Mouse (Mus musculus) liver, adult 2 months (tissue): ENCODE results near the gene Cdc42se1. TPM values are rescaled to one million over a fixed set of nuclear protein-coding genes. Genes with fewer than 3 reads are reported as not detected.

Source experiments
- DNase-seq: peaks from one replicate; pipeline ENCODE4 v3.0.0-alpha.2; 2011; ENCODE audit warnings: low read depth, low spot score; ENCODE audit errors: extremely low read depth
- H3K27ac ChIP-seq: fragments of 200-500 bp; replicated peaks from 2 replicates; pipeline ENCODE4 v1.5.1; 2012; ENCODE audit warnings: low read depth, mild to moderate bottlenecking, control low read depth, inconsistent platforms, low read length; ENCODE audit not compliant: insufficient read depth
- H3K27me3 ChIP-seq: fragments of 200-500 bp; 2 replicates; pipeline ENCODE4 v1.6.1; 2012; ENCODE audit warnings: mild to moderate bottlenecking, moderate library complexity, low read length, inconsistent platforms; ENCODE audit not compliant: control insufficient read depth, insufficient read depth
- H3K36me3 ChIP-seq: fragments of 200-500 bp; 2 replicates; pipeline ENCODE4 v1.6.1; 2012; ENCODE audit warnings: low read length, inconsistent platforms; ENCODE audit not compliant: control insufficient read depth, insufficient read depth
- H3K4me1 ChIP-seq: fragments of 200-500 bp; 2 replicates; pipeline ENCODE4 v1.6.1; 2011; ENCODE audit warnings: low read length; ENCODE audit not compliant: control insufficient read depth, insufficient read depth
- H3K4me3 ChIP-seq: fragments of 200-500 bp; 2 replicates; pipeline ENCODE4 v1.5.1; 2011; ENCODE audit warnings: low read depth, mild to moderate bottlenecking, control low read depth, low read length, moderate library complexity; ENCODE audit not compliant: insufficient read depth
- H3K79me2 ChIP-seq: fragments of 200-500 bp; 2 replicates; pipeline ENCODE4 v1.6.1; 2012; ENCODE audit warnings: inconsistent platforms, mild to moderate bottlenecking, low read length, moderate library complexity; ENCODE audit not compliant: control insufficient read depth, insufficient read depth
- H3K9ac ChIP-seq: fragments of 200-500 bp; 2 replicates; pipeline ENCODE4 v1.6.1; 2012; ENCODE audit warnings: low read depth, mild to moderate bottlenecking, control low read depth, inconsistent platforms, low read length
- CTCF ChIP-seq: fragments of 200-500 bp; IDR thresholded peaks from 2 replicates; pipeline ENCODE4 v1.5.1; 2011; ENCODE audit warnings: low read depth, low read length, control low read depth
- POLR2A ChIP-seq: fragments of 200-500 bp; IDR thresholded peaks from 2 replicates; pipeline ENCODE4 v1.6.1; 2011; ENCODE audit warnings: low read length, control low read depth; ENCODE audit not compliant: insufficient read depth; ENCODE audit errors: extremely low read depth
- WGBS: fragments of 180-500 bp; shearing (Covaris S2); methylation state at CpG from one replicate; pipeline ENCODE4 v1.1.7; 2018; 5-methylcytosine and 5-hydroxymethylcytosine counted together
- polyA plus RNA-seq: library from polyadenylated mRNA; depleted of rRNA; stranded (reverse); fragments of >200 nt; gene quantifications from 2 replicates; pipeline ENCODE4 v1.2.3, GENCODE M21; 2012
- total RNA-seq: library from RNA; depleted of rRNA; stranded (reverse); fragments of >200 nt; gene quantifications from 2 replicates; pipeline ENCODE4 v1.2.3, GENCODE M21; 2014

Gene Cdc42se1
- total and polyA plus RNA-seq, 2 experiments = 8.9 to 13.1 TPM

- peaks cover 3% of the 10 kb centered on the region for H3K4me1 ChIP-seq
- H3K4me3 ChIP-seq = peak overlapping the region; percentile 74
- TF ChIP-seq POLR2A = no peak
- no peak for TF ChIP-seq CTCF
- peaks cover 9% of the 10 kb centered on the region; the same call in 1 of the 2 replicates for H3K79me2 ChIP-seq
- peak overlapping the region; percentile 90 for H3K9ac ChIP-seq
- H3K27me3 ChIP-seq = no peaks in the 10 kb centered on the region
- H3K27ac ChIP-seq = peak overlapping the region; percentile 36
- 3% methylated on average over 43 of the region's 43 CpGs for WGBS
- no peak for DNase-seq
- peaks cover 10% of the 10 kb centered on the region; the same call in 1 of the 2 replicates for H3K36me3 ChIP-seq
Measured at GRCm38 (mm10) chr3:95228894-95229780, 605 bp downstream of the Cdc42se1 start.

- no peak for DNase-seq
- peaks cover 3% of the 10 kb centered on the region for H3K4me1 ChIP-seq
Measured at GRCm38 (mm10) chr3:95229781-95230494, 1.4 kb downstream of the Cdc42se1 start.

DNA sequence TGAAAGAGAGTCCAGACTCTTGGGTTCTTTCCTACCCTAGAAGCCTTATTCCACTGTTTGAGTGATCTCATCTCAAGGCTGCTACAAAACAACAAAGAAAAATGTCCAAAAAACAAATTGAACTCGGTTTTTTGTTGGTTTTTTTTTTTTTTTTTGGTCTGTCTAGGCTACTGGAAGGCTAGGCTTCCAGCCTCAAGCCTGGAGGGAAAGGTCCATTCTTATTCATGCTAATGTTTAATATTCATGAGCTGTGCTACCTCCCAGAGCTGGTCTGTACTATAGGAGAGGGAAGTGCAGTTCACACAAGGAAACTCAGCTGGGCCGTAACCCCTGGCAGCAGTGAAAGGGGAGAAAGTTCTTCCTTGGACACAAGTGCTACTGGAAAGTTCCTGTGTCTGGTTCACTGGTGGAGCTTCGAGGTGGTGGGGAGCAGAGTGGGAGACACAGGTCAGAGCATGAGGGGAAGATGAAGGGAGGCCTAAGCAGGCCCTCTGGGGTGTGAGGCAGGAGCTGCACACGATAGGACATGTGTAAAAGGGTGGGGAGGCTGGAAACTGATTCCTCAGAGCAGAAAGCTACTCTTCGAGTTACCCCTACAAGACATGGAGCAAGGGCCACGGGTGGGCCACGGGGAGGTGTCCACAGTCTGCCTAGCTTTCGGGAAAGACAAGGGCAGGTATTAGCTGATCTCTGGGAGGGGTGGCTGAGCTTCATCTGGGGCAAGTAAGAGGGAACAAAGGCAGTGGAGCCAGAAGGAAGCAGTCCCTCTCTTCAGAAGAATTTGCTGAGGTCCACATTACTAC, 2.2 kb downstream of the Cdc42se1 start:
- Histone ChIP-seq H3K27me3 (no peaks in the 10 kb centered on the region), H3K79me2 (peaks cover 9% of the 10 kb centered on the region; the same call in 1 of the 2 replicates), H3K9ac (peak overlapping the region; percentile 45), H3K36me3 (peaks cover 12% of the 10 kb centered on the region; the same call in 1 of the 2 replicates), H3K4me1 (peaks cover 3% of the 10 kb centered on the region), H3K27ac (peak overlapping the region; percentile 78), H3K4me3 (no peak overlapping the region)
- WGBS = 69% methylated on average over 8 of the region's 8 CpGs
- no peak for DNase-seq
- TF ChIP-seq CTCF (no peak), POLR2A (no peak)

More at GRCm38 (mm10) chr3:95229781-95230494, 1.4 kb downstream of the Cdc42se1 start:
- TF ChIP-seq POLR2A (no peak), CTCF (no peak)
- Histone ChIP-seq H3K27me3 (no peaks in the 10 kb centered on the region), H3K9ac (peak overlapping the region; percentile 90), H3K79me2 (peaks cover 9% of the 10 kb centered on the region; the same call in 1 of the 2 replicates), H3K36me3 (peaks cover 12% of the 10 kb centered on the region; the same call in 1 of the 2 replicates), H3K4me3 (peak overlapping the region; percentile 74), H3K27ac (peak overlapping the region; percentile 78)
- WGBS = 41% methylated on average over 13 of the region's 13 CpGs

DNA sequence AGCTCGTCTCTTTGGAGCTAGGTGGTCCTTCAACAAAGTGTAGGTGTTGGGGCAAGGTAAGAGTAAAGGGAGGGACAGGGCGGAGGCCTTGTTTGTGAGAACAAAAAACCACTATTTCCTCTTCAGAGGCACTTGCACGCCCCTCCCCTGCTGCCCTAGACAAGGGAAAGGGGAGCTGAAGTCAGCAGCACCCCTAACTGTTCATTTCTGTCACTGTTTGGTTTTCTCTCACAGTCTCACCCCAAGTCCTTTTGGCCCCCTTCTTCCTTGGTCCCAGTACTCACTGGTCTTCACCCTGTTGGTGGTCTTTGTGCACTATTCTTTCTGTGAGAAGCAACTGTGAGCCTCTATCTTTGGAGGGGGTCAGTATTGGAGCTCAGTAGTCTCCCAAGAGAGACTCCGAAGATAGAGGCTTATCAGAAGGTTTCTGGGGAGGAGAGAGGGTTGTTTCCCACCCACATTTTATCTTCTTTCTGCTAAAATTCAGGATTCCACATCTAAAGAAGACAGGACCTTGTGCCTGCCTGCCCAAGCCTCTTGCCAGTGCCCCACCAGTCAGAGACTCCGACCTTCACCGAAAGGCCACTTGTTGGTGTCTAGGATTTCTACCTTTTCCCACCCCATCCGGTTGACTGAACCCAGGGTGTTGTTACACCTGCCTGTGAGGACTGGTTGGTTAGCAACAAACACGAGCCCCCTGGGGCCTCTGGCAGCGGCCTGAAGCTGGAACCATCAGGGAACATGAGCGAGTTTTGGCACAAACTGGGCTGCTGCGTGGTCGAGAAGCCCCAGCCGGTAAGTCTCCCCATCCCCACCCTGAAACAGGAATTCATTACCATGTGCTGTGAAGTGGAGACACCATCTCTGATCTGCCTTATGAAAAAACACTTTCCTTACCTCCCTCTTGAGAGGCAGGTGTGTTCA, 3.0 kb downstream of the Cdc42se1 start, which contains the start of gene Mllt11:
Gene Mllt11, minus strand, starts transcription at position 874 of the 924 bp plus-strand sequence.
- H3K9ac ChIP-seq = peak within 1 kb of the TSS; percentile 45
- peaks cover 9% of the 10 kb centered on the region; the same call in 1 of the 2 replicates for H3K79me2 ChIP-seq
- TF ChIP-seq POLR2A = no peak
- TF ChIP-seq CTCF = no peak
- peaks cover 12% of the 10 kb centered on the region; the same call in 1 of the 2 replicates for H3K36me3 ChIP-seq
- WGBS = 92% methylated on average over 13 of the region's 13 CpGs
- H3K27ac ChIP-seq = peak within 1 kb of the TSS; percentile 57
- H3K4me3 ChIP-seq = no peak within 1 kb of the TSS
- no peaks in the 10 kb centered on the region for H3K27me3 ChIP-seq
- peaks cover 3% of the 10 kb centered on the region for H3K4me1 ChIP-seq
- no peak for DNase-seq
